Mouse (Mus musculus) forebrain, embryonic 16.5 days (tissue): ENCODE measurements around the gene Hdac7. TPM values are rescaled to one million over a fixed set of nuclear protein-coding genes. Genes with fewer than 3 reads are reported as not detected.
A peak's percentile ranks its signal among the peaks of the same experiment; 100 is the strongest.

Experiments
- ATAC-seq: fragments of 200-750 bp; cut with Nextera tagmentation; 2 replicates; pipeline ENCODE4 v1.8.0; 2017; ENCODE audit warnings: mild to moderate bottlenecking, moderate library complexity
- H3K27ac ChIP-seq: fragments of 300-500 bp; sonication (generic); 2 replicates; pipeline ENCODE4 v1.5.1; 2014; ENCODE audit warnings: low read length, control low read depth
- H3K27me3 ChIP-seq: fragments of 300-500 bp; sonication (generic); replicated peaks from 2 replicates; pipeline ENCODE4 v1.6.1; 2014; ENCODE audit warnings: low read length; ENCODE audit not compliant: control insufficient read depth, insufficient read depth
- H3K36me3 ChIP-seq: fragments of 300-500 bp; sonication (generic); 2 replicates; pipeline ENCODE4 v1.6.1; 2014; ENCODE audit not compliant: control insufficient read depth, insufficient read depth
- H3K4me1 ChIP-seq: fragments of 300-500 bp; sonication (generic); replicated peaks from 2 replicates; pipeline ENCODE4 v1.6.1; 2014; ENCODE audit warnings: low read length; ENCODE audit not compliant: control insufficient read depth, insufficient read depth
- H3K4me2 ChIP-seq: fragments of 300-500 bp; sonication (generic); 2 replicates; pipeline ENCODE4 v1.6.1; 2014; ENCODE audit warnings: mild to moderate bottlenecking, low read length, control low read depth
- H3K4me3 ChIP-seq: fragments of 300-500 bp; sonication (generic); replicated peaks from 2 replicates; pipeline ENCODE4 v1.5.1; 2014; ENCODE audit warnings: mild to moderate bottlenecking, low read length, control low read depth
- H3K9ac ChIP-seq: fragments of 300-500 bp; sonication (generic); replicated peaks from 2 replicates; pipeline ENCODE4 v1.6.1; 2014; ENCODE audit warnings: low read depth, low read length, control low read depth
- H3K9me3 ChIP-seq: fragments of 300-500 bp; sonication (generic); 2 replicates; pipeline ENCODE4 v1.6.1; 2016; ENCODE audit warnings: low read length; ENCODE audit not compliant: control insufficient read depth
- WGBS: fragments of 180-500 bp; shearing (Covaris S2); extraction: QIAGEN DNeasy Blood & Tissue Kit; methylation state at CpG from one replicate; pipeline ENCODE4 v1.1.7; 2014; 5-methylcytosine and 5-hydroxymethylcytosine counted together
- polyA plus RNA-seq: library from polyadenylated mRNA; unstranded; fragments of >200 nt; fragmentation: Nextera tagmentation; extraction: Ambion mirVana; gene quantifications from 2 replicates; pipeline ENCODE4 v1.2.1, GENCODE M21; 2015

The Hdac7 gene
- polyA plus RNA-seq, 1 experiment from 2014 or later: 31.1 TPM

DNA sequence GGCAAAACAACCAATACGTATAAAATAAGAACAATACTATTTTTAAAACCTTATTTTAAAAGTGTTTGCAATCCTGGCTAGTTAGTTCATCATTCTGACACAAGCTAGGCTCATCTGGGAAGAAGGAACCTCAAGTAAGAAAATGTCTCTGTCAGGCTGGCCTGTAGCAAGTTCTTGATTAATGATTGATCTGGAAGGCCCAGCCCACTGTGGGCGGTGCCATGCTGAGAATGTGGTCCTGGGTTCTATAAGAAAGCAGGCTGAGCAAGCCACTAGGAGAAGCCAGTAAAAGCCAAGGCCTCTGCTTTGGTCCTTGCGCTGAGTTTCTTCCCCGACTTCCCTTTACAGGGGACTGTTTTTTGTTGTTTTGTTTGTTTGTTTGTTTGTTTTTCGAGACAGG lies 91.8 kb downstream of the Hdac7 start:
- Histone ChIP-seq H3K36me3 (no peaks in the 10 kb centered on the region), H3K4me1 (peaks cover 11% of the 10 kb centered on the region), H3K4me2 (no peak overlapping the region), H3K9ac (no peak overlapping the region), H3K9me3 (no peaks in the 10 kb centered on the region), H3K27me3 (no peaks in the 10 kb centered on the region), H3K27ac (no peak overlapping the region), H3K4me3 (no peak overlapping the region)
- 96% methylated on average over 5 of the region's 5 CpGs for WGBS
- no peak for ATAC-seq

- Histone ChIP-seq H3K9ac (no peak overlapping the region), H3K4me3 (no peak overlapping the region), H3K27ac (no peak overlapping the region), H3K27me3 (no peaks in the 10 kb centered on the region), H3K4me1 (peaks cover 11% of the 10 kb centered on the region), H3K9me3 (no peaks in the 10 kb centered on the region), H3K36me3 (no peaks in the 10 kb centered on the region), H3K4me2 (no peak overlapping the region)
- WGBS: 85% methylated on average over 2 of the region's 2 CpGs
- no peak for ATAC-seq
Measured at GRCm38 (mm10) chr15:97751676-97752075, 92.6 kb downstream of the Hdac7 start.

- Histone ChIP-seq H3K4me1 (peaks cover 11% of the 10 kb centered on the region), H3K4me2 (no peak overlapping the region), H3K9ac (no peak overlapping the region), H3K27ac (no peak overlapping the region), H3K4me3 (no peak overlapping the region), H3K27me3 (no peaks in the 10 kb centered on the region), H3K9me3 (no peaks in the 10 kb centered on the region), H3K36me3 (no peaks in the 10 kb centered on the region)
- 9% methylated on average over 12 of the region's 12 CpGs for WGBS
- ATAC-seq: peak; percentile 87
Measured at GRCm38 (mm10) chr15:97750697-97751096, 93.6 kb downstream of the Hdac7 start.

GRCm38 (mm10) chr15:97749841-97750240 lies 94.5 kb downstream of the Hdac7 start:
- Histone ChIP-seq H3K27me3 (no peaks in the 10 kb centered on the region), H3K4me1 (peaks cover 11% of the 10 kb centered on the region), H3K9me3 (no peaks in the 10 kb centered on the region), H3K4me2 (no peak overlapping the region), H3K36me3 (no peaks in the 10 kb centered on the region), H3K27ac (no peak overlapping the region), H3K9ac (no peak overlapping the region), H3K4me3 (no peak overlapping the region)
- WGBS: 90% methylated on average over 13 of the region's 13 CpGs
- ATAC-seq: no peak

GRCm38 (mm10) chr15:97749397-97749796 lies 94.9 kb downstream of the Hdac7 start:
- no peak overlapping the region for H3K4me2 ChIP-seq
- no peaks in the 10 kb centered on the region for H3K27me3 ChIP-seq
- H3K4me1 ChIP-seq: peaks cover 11% of the 10 kb centered on the region
- 94% methylated on average over 9 of the region's 9 CpGs for WGBS
- no peak overlapping the region for H3K4me3 ChIP-seq
- H3K9me3 ChIP-seq: no peaks in the 10 kb centered on the region
- ATAC-seq: no peak
- no peak overlapping the region for H3K27ac ChIP-seq
- no peak overlapping the region for H3K9ac ChIP-seq
- H3K36me3 ChIP-seq: no peaks in the 10 kb centered on the region

DNA sequence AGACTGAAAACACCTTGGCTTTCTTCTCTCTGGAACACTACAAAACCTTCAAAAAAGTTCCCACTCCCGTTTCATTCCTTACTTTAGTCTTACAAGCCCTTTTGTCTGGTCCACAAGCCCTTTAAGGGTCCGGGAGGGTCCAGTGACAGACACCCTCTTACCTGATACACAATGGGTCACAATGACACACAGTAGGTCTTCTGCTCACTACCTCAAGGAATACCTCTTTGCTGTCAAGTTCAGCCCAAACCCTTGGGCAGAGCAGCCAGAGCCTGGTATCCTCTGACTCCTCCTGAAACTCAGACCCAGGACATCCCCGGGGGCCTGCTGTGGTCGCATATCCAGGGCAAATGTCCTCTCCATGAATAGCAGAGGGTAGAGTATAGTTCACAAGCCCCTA lies 95.3 kb downstream of the Hdac7 start:
- no peaks in the 10 kb centered on the region for H3K9me3 ChIP-seq
- peaks cover 11% of the 10 kb centered on the region for H3K4me1 ChIP-seq
- no peaks in the 10 kb centered on the region for H3K36me3 ChIP-seq
- H3K27ac ChIP-seq: no peak overlapping the region
- 90% methylated on average over 4 of the region's 4 CpGs for WGBS
- no peak overlapping the region for H3K4me3 ChIP-seq
- no peaks in the 10 kb centered on the region for H3K27me3 ChIP-seq
- no peak overlapping the region for H3K4me2 ChIP-seq
- no peak overlapping the region for H3K9ac ChIP-seq
- ATAC-seq: no peak

- WGBS: 65% methylated on average over 10 of the region's 10 CpGs
- Histone ChIP-seq H3K9me3 (no peaks in the 10 kb centered on the region), H3K4me2 (no peak overlapping the region), H3K36me3 (no peaks in the 10 kb centered on the region), H3K9ac (no peak overlapping the region), H3K27ac (no peak overlapping the region), H3K4me1 (peaks cover 11% of the 10 kb centered on the region), H3K27me3 (no peaks in the 10 kb centered on the region), H3K4me3 (no peak overlapping the region)
- ATAC-seq: no peak
Measured at GRCm38 (mm10) chr15:97748309-97748708, 96.0 kb downstream of the Hdac7 start.

- ATAC-seq: no peak
Measured at GRCm38 (mm10) chr15:97747486-97747885, 96.8 kb downstream of the Hdac7 start.

GRCm38 (mm10) chr15:97746748-97747147 lies 97.6 kb downstream of the Hdac7 start:
- Histone ChIP-seq H3K9me3 (no peaks in the 10 kb centered on the region), H3K27ac (no peak overlapping the region), H3K36me3 (no peaks in the 10 kb centered on the region), H3K27me3 (no peaks in the 10 kb centered on the region), H3K4me3 (no peak overlapping the region), H3K4me2 (no peak overlapping the region), H3K4me1 (peaks cover 11% of the 10 kb centered on the region), H3K9ac (no peak overlapping the region)
- 95% methylated on average over 24 of the region's 24 CpGs for WGBS
- ATAC-seq: no peak

More at GRCm38 (mm10) chr15:97747486-97747885, 96.8 kb downstream of the Hdac7 start:
- no peak overlapping the region for H3K9ac ChIP-seq
- H3K36me3 ChIP-seq: no peaks in the 10 kb centered on the region
- WGBS: 85% methylated on average over 3 of the region's 4 CpGs
- peaks cover 11% of the 10 kb centered on the region for H3K4me1 ChIP-seq
- H3K27me3 ChIP-seq: no peaks in the 10 kb centered on the region
- no peak overlapping the region for H3K4me3 ChIP-seq
- no peak overlapping the region for H3K4me2 ChIP-seq
- no peak overlapping the region for H3K27ac ChIP-seq
- H3K9me3 ChIP-seq: no peaks in the 10 kb centered on the region

- H3K9me3 ChIP-seq: no peaks in the 10 kb centered on the region
- no peak overlapping the region for H3K4me3 ChIP-seq
- H3K36me3 ChIP-seq: no peaks in the 10 kb centered on the region
Measured at GRCm38 (mm10) chr15:97746278-97746677, 98.0 kb downstream of the Hdac7 start.

More at GRCm38 (mm10) chr15:97746278-97746677, 98.0 kb downstream of the Hdac7 start:
- Histone ChIP-seq H3K4me2 (no peak overlapping the region), H3K27me3 (no peaks in the 10 kb centered on the region), H3K4me1 (peaks cover 11% of the 10 kb centered on the region), H3K9ac (no peak overlapping the region), H3K27ac (no peak overlapping the region)
- 94% methylated on average over 10 of the region's 10 CpGs for WGBS
- ATAC-seq: no peak
